Mouse (Mus musculus) limb, embryonic 10.5 days (tissue): ENCODE measurements at regions not wholly inside any gene's neighbourhood (a gene's known extent, or its start where the extent isn't known, plus 50 kb on each side); places are given as distances from the start of the nearest gene placed in this dataset.
A peak's percentile ranks its signal among the peaks of the same experiment; 100 is the strongest.

ENCODE experiments used
- DNase-seq: peaks from one replicate; pipeline ENCODE4 v3.0.0-alpha.2; 2017; ENCODE audit warnings: low spot score
- H3K27ac ChIP-seq: fragments of 300-500 bp; sonication (generic); 2 replicates; pipeline ENCODE4 v1.5.1; 2016; ENCODE audit warnings: mild to moderate bottlenecking
- H3K27me3 ChIP-seq: fragments of 300-500 bp; sonication (generic); 2 replicates; pipeline ENCODE4 v1.6.1; 2016; ENCODE audit warnings: low read depth, mild to moderate bottlenecking; ENCODE audit not compliant: poor library complexity, severe bottlenecking
- H3K36me3 ChIP-seq: fragments of 300-500 bp; sonication (generic); 2 replicates; pipeline ENCODE4 v1.6.1; 2016; ENCODE audit warnings: mild to moderate bottlenecking, moderate library complexity
- H3K4me1 ChIP-seq: fragments of 300-500 bp; sonication (generic); 2 replicates; pipeline ENCODE4 v1.6.1; 2016
- H3K4me3 ChIP-seq: fragments of 300-500 bp; sonication (generic); 2 replicates; pipeline ENCODE4 v1.5.1; 2016; ENCODE audit warnings: mild to moderate bottlenecking, moderate library complexity
- H3K9me3 ChIP-seq: fragments of 300-500 bp; sonication (generic); replicated peaks from 2 replicates; pipeline ENCODE4 v1.6.1; 2016; ENCODE audit warnings: mild to moderate bottlenecking
- WGBS: fragments of 180-500 bp; shearing (Covaris S2); methylation state at CpG from one replicate; pipeline ENCODE4 v1.1.7; 2016; 5-methylcytosine and 5-hydroxymethylcytosine counted together

DNA sequence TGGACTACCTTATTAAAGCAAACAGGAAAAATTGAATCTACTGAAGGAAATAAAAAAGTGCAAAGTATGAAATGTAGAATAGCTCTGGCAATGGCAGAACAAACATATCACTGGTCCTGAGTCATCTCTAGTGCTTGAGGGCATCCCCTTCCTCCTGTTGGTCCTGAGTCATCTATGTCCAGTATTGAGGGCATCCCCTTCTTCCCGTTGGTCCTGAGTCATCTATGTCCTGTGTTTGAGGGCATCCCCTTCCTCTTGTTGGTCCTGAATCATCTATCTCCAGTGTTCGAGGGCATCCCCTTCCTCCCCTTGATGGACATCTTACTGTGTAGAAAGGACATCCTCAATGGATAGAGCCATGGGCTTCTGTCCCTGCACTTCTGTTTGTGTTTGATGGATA, 294.6 kb upstream of the Slc30a5 start:
- WGBS, result 81% methylated on average over 2 of the region's 2 CpGs
- DNase-seq, result no peak
- Histone ChIP-seq H3K27ac (no peak overlapping the region), H3K36me3 (no peaks in the 10 kb centered on the region), H3K9me3 (no peaks in the 10 kb centered on the region), H3K27me3 (no peaks in the 10 kb centered on the region), H3K4me3 (no peak overlapping the region), H3K4me1 (0 out of 2 replicates have a peak, but pooled peaks cover 4% of the 10 kb centered on the region)

DNA sequence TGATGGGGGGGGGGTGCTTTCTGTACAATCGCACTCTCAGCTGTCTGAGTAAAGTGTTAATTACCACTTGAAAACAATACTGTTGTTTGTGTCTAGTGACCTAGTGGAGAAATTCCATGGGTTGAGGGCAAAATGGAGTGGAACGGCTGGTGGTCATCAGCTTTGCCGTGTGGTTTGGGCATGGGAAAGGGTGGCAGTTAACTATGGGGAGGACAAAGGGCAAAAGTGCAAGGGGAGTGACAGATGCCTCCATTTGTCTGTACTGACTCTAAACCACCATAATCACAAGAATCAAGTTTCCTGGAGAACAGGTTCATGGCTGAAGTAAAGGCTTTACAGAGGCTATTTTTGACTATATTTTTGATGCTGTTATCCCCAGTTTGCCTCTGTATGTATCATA, 294.0 kb upstream of the Slc30a5 start:
- Histone ChIP-seq H3K9me3 (no peaks in the 10 kb centered on the region), H3K4me3 (no peak overlapping the region), H3K4me1 (0 out of 2 replicates have a peak, but pooled peaks cover 4% of the 10 kb centered on the region), H3K27me3 (no peaks in the 10 kb centered on the region), H3K36me3 (no peaks in the 10 kb centered on the region), H3K27ac (no peak overlapping the region)
- DNase-seq, result no peak
- WGBS, result 77% methylated on average over 3 of the region's 3 CpGs

DNA sequence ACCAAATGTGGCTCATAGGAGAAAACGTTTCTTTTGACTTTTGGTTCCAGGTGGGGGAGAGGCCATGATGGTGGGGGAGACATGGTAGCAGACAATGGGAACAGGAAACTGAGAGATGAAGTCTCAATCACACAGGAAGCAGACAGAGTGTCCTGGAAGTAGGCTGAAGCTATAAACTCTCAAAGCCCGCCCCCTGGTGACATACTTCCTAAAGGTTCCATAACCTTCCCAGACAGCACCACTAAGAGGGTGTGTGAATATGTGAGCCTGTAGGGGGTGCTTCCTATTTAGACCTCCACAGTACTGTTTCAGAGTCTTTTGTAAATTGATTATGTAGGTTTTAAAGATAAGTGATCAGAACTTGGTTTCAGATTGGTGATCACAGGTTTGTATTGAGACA, 284.1 kb upstream of the Slc30a5 start:
- H3K4me3 ChIP-seq, result no peak overlapping the region
- H3K4me1 ChIP-seq, result no peaks in the 10 kb centered on the region
- H3K27me3 ChIP-seq, result no peaks in the 10 kb centered on the region
- H3K36me3 ChIP-seq, result no peaks in the 10 kb centered on the region
- WGBS, result 86% methylated on average over 2 of the region's 2 CpGs
- DNase-seq, result no peak
- no peaks in the 10 kb centered on the region for H3K9me3 ChIP-seq
- H3K27ac ChIP-seq, result no peak overlapping the region

DNA sequence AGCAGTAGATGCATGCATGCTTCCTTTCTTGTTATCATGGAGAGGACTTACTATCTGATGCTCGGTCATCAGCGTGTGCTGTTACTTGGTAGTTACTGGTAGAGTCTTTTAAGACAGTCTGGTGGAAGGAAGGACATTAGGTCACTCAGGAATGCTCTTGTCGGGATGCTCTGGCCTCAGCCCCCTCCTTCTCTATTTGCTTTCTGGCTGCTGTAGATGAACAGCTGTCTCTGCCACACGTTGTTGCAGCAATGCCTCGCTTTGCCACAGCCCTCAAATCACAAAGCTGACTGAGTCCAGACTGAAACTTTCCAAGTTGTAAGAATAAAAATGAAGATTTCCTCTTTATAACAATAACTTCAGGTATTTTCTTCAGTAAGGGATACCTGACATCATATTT, 282.1 kb upstream of the Slc30a5 start:
- Histone ChIP-seq H3K4me1 (no peaks in the 10 kb centered on the region), H3K27me3 (no peaks in the 10 kb centered on the region), H3K36me3 (no peaks in the 10 kb centered on the region), H3K27ac (no peak overlapping the region), H3K9me3 (no peaks in the 10 kb centered on the region), H3K4me3 (no peak overlapping the region)
- WGBS, result 84% methylated on average over 5 of the region's 5 CpGs
- DNase-seq, result no peak

DNA sequence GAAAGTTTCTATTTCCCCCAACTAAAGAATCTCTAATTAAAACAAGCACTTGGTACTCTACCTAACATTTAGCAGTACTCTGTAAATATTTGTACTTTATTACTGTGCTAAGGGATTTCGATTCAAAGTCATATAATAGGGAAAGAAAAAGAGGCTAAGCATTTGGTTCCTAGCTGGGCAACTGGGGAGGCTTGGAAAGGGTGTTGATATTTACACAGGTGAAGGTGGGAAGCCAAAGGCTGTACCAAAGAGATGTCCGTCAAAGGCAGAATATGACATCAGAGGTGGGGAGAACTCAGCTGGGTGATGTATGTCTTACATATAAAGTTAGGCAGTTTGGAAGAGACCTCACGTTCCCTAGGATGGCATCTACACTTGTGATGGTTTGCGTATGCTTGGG, 278.9 kb upstream of the Slc30a5 start:
- WGBS, result 88% methylated on average over 4 of the region's 4 CpGs
- no peak for DNase-seq
- Histone ChIP-seq H3K4me1 (peaks cover 12% of the 10 kb centered on the region), H3K9me3 (no peaks in the 10 kb centered on the region), H3K27me3 (no peaks in the 10 kb centered on the region), H3K4me3 (no peak overlapping the region), H3K36me3 (no peaks in the 10 kb centered on the region), H3K27ac (no peak overlapping the region)

DNA sequence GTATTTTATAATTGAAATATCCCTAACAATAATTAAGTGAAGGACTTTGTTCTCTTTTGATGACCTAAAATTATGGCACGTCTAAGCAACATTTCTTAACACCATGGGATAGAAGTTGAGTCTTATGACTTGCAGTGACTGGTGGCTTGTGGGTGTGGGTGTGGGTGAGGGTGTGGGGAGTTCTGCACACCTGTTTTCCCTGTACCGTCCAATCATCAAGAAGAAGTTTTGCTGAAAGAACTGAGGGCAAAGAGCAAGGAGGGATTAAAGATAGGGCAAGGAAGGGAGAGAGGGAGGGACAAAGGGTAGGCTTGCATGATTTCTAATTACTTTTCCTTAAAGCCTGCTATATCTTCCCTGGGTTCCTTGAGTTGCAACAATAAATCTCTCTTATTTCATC, 278.5 kb upstream of the Slc30a5 start:
- Histone ChIP-seq H3K4me3 (no peak overlapping the region), H3K27ac (no peak overlapping the region), H3K4me1 (peaks cover 12% of the 10 kb centered on the region), H3K9me3 (no peaks in the 10 kb centered on the region), H3K27me3 (no peaks in the 10 kb centered on the region), H3K36me3 (no peaks in the 10 kb centered on the region)
- no peak for DNase-seq
- 77% methylated on average over 2 of the region's 2 CpGs for WGBS

DNA sequence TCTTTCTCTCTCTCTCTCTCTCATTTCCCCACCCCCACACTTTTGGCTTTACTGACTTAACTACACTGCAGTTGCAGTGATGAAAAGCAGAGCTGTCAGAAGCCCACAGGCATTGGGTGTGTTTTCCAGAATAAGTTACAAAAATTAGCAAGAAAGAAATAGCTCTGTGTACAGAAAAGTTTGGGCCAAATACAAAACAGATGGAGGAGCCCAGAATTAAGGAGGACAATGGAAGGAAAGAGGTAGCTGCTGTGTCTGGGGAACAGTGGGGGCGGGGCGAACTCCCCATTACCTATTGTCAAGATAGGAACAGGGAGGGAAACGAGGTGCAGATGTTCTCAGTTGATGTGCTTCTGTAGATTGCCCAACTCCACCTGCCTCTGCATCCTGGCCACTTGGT, 267.4 kb upstream of the Slc30a5 start:
- WGBS, result 62% methylated on average over 3 of the region's 3 CpGs
- DNase-seq, result no peak

DNA sequence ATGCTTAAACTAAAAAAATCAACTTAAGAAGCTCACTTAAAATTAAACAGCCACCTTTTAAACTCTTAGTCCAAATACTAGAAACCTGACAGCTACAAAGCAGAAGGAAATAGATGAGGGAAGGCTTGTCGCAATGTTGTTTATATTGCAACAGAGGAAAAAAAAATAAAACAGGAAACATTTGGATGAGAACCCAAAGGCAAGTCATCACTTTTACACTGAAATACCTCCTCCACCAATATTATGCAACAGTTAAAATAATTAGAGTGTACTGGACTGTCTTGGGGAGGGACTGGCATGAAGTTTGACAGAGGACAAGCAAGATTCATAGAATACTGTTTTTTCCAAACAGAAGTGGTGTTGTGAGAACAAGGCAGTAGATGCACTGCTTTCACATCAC, 263.6 kb upstream of the Slc30a5 start:
- no peaks in the 10 kb centered on the region for H3K27me3 ChIP-seq
- 88% methylated on average over 1 of the region's 1 CpGs for WGBS
- no peak for DNase-seq
- peaks cover 23% of the 10 kb centered on the region for H3K4me1 ChIP-seq
- no peaks in the 10 kb centered on the region for H3K9me3 ChIP-seq
- H3K27ac ChIP-seq, result no peak overlapping the region
- no peaks in the 10 kb centered on the region for H3K36me3 ChIP-seq
- H3K4me3 ChIP-seq, result no peak overlapping the region

More for the DNA sequence above, 267.4 kb upstream of the Slc30a5 start:
- H3K27me3 ChIP-seq, result no peaks in the 10 kb centered on the region
- no peak overlapping the region for H3K4me3 ChIP-seq
- H3K36me3 ChIP-seq, result no peaks in the 10 kb centered on the region
- peaks cover 19% of the 10 kb centered on the region for H3K4me1 ChIP-seq
- no peaks in the 10 kb centered on the region for H3K9me3 ChIP-seq
- H3K27ac ChIP-seq, result peak overlapping the region; percentile 50; the same call in 1 of the 2 replicates

DNA sequence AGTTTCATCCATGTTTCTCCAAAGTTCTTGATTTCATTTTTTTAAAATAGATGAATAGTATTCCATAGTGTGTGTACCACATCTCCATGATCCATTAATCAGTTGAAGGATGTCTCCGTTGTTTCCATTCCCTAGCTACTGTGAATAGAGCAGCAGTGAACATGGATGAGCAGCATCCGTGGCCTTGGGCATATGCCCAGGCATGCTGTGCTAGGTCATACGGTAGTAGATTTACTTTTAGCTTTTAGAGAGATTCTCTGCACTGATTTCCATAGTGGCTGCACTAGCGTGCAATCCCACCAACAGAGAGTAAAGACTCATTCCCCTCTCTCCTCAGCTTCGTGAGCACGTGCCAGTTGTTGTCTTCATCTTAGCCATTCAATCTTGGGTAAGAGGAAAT, 263.0 kb upstream of the Slc30a5 start:
- Histone ChIP-seq H3K9me3 (no peaks in the 10 kb centered on the region), H3K27ac (no peak overlapping the region), H3K4me3 (no peak overlapping the region), H3K27me3 (no peaks in the 10 kb centered on the region), H3K4me1 (peaks cover 20% of the 10 kb centered on the region), H3K36me3 (no peaks in the 10 kb centered on the region)
- no peak for DNase-seq
- WGBS, result 92% methylated on average over 6 of the region's 6 CpGs

DNA sequence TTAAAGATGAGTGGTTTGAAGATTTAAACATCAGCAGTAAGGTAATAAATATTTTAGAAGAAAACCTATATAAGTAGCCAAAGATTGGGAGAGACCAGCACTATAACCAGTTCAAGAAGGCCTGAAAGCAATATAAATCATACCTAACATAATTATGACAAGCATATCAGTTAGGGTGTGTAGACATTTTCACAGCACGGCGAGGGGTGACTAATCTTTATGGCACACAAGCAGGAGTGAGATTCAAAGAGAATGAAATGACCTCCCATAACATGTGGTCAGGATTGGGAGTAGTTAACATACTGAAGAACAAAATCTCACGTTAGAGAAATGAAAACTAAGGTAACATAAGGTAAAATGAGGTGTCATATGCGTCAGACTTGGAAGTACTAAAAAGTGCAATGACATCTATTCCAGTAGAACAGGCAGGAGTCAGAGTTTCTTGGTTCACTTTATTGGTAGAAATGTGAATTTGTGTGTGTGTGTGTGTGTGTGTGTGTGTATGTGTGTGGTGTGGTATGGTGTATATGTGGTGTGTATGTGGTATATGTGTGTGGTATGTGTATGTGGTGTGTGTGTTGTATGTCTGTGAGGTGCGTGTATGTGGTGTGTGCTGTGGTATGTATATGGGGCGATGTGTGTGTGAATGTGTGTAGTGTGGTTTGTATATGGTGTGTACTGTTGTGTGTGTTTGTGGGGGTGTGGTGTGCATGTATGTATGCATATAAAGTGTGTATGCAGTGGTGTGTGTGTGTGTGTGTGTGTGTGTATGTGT, 262.0 kb upstream of the Slc30a5 start:
- WGBS, result 90% methylated on average over 6 of the region's 6 CpGs

DNA sequence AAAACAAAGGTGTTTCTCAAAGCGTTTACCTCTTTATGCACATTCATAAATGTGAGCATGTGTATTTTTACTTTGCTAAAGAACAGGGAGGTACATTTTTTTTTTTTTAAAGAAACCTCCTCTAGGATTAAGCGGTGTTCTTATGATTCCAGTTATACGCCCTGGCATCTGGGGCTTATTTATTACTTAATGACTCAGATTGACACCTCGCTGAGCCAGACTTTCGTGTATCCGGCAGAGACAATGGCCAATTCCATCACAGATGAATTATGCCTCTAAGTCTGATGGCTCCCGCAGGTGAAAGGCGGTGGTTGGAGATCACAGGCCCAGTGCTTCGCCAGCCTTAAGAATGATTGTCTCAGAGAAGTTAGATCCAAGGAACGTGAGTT, 259.5 kb upstream of the Slc30a5 start:
- Histone ChIP-seq H3K27ac (no peak overlapping the region), H3K9me3 (no peaks in the 10 kb centered on the region), H3K4me1 (0 out of 2 replicates have a peak, but pooled peaks cover 3% of the 10 kb centered on the region), H3K36me3 (no peaks in the 10 kb centered on the region), H3K27me3 (no peaks in the 10 kb centered on the region), H3K4me3 (no peak overlapping the region)
- DNase-seq, result no peak
- WGBS, result 84% methylated on average over 10 of the region's 10 CpGs

More for the DNA sequence above, 262.0 kb upstream of the Slc30a5 start:
- H3K9me3 ChIP-seq, result no peaks in the 10 kb centered on the region
- no peak for DNase-seq
- H3K27me3 ChIP-seq, result no peaks in the 10 kb centered on the region
- H3K27ac ChIP-seq, result no peak overlapping the region
- H3K36me3 ChIP-seq, result no peaks in the 10 kb centered on the region
- H3K4me1 ChIP-seq, result peaks cover 11% of the 10 kb centered on the region; the same call in 1 of the 2 replicates
- no peak overlapping the region for H3K4me3 ChIP-seq

DNA sequence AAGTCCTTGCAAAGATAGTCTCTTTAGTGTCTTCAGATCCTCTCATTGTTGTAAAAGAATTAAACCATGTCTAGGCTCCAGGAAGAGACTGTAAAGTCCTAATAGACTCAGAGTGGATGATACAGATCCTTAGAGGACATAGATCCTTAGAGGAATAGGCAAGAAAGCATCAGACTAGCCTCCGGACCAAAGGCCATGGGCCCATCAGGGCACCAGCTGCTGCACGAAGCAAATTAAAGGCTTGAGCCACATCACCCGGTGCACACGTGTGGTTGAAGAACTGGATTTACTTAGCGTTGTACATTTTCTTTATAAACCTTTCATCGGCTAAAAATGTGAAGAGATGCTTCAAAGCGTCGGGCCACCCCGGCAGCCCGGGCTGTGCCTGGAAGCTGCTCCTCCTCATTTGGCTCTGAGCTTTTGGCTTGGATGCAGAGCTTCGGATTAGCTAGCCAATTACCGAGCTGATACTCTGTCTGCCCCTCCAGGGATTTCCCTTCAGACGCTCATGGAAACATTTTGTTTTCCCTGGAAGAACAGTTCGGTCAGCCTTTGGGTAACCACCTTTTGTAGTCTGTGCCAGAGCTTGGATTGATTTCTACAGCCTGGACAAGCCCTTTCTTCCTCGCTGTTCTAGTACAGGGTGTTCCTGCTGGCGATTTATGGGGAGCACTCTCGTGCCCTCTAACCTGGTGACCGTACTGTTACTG, 259.0 kb upstream of the Slc30a5 start:
- 81% methylated on average over 18 of the region's 18 CpGs for WGBS
- no peaks in the 10 kb centered on the region for H3K27me3 ChIP-seq
- no peak overlapping the region for H3K4me3 ChIP-seq
- no peak for DNase-seq
- no peaks in the 10 kb centered on the region for H3K36me3 ChIP-seq
- H3K27ac ChIP-seq, result no peak overlapping the region
- 0 out of 2 replicates have a peak, but pooled peaks cover 3% of the 10 kb centered on the region for H3K4me1 ChIP-seq
- no peaks in the 10 kb centered on the region for H3K9me3 ChIP-seq

DNA sequence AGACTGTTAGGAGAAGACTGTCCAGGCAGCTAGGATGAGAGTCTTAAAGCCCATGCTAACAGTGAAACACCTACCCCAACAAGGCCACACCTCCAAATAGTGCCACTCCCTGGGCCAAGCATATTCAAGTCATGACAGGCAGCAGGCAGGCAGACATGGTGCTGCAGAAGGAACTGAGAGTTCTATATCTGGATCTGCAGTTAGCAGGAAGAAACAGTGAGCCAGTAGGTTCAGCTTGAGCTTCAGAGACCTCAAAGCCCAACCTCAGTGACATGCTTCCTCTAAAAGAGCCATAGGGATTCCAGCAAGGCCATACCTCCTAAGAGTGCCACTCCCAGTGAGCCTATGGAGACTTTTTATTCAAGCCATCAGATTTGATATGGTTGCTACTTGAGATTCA, 252.0 kb upstream of the Slc30a5 start:
- no peaks in the 10 kb centered on the region for H3K9me3 ChIP-seq
- H3K27me3 ChIP-seq, result no peaks in the 10 kb centered on the region
- DNase-seq, result no peak
- no peaks in the 10 kb centered on the region for H3K4me1 ChIP-seq
- H3K4me3 ChIP-seq, result no peak overlapping the region
- H3K36me3 ChIP-seq, result no peaks in the 10 kb centered on the region
- H3K27ac ChIP-seq, result no peak overlapping the region
